Mouse (Mus musculus) E14TG2a.4 (cell line): ENCODE results near the gene Mpi.

Experiments used
- CTCF ChIP-seq: conservative IDR thresholded peaks from 2 replicates; pipeline ENCODE4 v1.5.1; 2014; ENCODE audit warnings: low read length
- NANOG ChIP-seq: IDR thresholded peaks from 2 replicates; pipeline ENCODE4 v1.6.1; 2014; ENCODE audit warnings: borderline replicate concordance, low read length, mixed read lengths

DNA sequence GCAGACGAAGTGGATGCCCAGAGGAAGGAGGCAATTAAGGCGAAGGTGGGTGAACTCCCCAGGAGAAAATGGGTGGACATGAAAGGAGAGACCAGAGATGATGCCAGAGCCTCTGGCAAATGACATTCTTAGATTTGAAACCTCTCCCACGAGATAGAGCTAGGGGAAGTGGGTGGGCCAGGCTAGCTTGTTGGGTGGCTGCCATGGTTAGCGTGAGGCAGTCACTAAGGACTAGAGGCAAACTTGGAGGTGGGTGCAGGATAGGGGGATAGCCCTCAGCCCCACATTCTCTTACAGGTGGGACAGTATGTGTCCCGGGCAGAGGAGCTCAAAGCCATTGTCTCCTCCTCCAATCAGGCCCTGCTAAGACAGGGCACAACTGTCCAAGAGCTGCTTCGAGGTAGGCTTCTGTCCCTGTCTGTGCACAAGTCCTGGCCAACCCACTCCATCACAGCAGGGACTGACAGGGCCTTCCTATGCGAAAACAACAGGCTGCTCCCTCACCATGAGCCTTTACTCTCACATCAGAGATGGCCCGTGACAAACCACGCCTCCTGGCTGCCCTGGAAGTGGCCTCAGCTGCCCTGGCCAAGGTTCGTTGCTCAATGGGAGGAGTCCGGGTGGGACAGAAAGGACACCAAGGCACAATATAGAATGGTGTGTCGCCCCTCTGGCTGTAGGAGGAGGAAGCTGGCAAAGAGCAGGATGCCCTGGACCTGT lies 41.1 kb upstream of the Mpi start:
- TF ChIP-seq CTCF, result no peak
- TF ChIP-seq NANOG, result no peak
